Mouse (Mus musculus): ENCODE measurements around the gene Atp6ap2.
"Not testable (repeated sequence)": the region's sequence is repeated elsewhere in the genome, so short reads cannot be mapped to it uniquely, and the experiment has no call there.

Gene Atp6ap2

GRCm38 (mm10) chrX:12587192-12587957 is at the start of gene Atp6ap2:
Gene Atp6ap2, plus strand, starts transcription at chrX:12587801.
- in situ Hi-C loops (cut with MboI, MseI): no loop called here

GRCm38 (mm10) chrX:12544417-12544816 is 43.2 kb upstream of the Atp6ap2 start:
- in situ Hi-C loops (cut with MboI, MseI): no loop called here

GRCm38 (mm10) chrX:12557086-12557485 is 30.5 kb upstream of the Atp6ap2 start:
- in situ Hi-C loops (cut with MboI, MseI): no loop called here

GRCm38 (mm10) chrX:12571407-12571806 is 16.2 kb upstream of the Atp6ap2 start:
- in situ Hi-C loops (cut with MboI, MseI): no loop called here

GRCm38 (mm10) chrX:12577936-12578335 is 9.7 kb upstream of the Atp6ap2 start:
- in situ Hi-C loops (cut with MboI, MseI): no loop called here

GRCm38 (mm10) chrX:12578339-12578868 is 9.2 kb upstream of the Atp6ap2 start:
- in situ Hi-C loops (cut with MboI, MseI): no loop called here

- in situ Hi-C loops (cut with MboI, MseI): no loop called here
Measured at GRCm38 (mm10) chrX:12583261-12583660, 4.3 kb upstream of the Atp6ap2 start.

GRCm38 (mm10) chrX:12587958-12588355 is 356 bp downstream of the Atp6ap2 start:
- in situ Hi-C loops (cut with MboI, MseI): no loop called here

GRCm38 (mm10) chrX:12591401-12591943 is 3.9 kb downstream of the Atp6ap2 start:
- in situ Hi-C loops (cut with MboI, MseI): no loop called here

GRCm38 (mm10) chrX:12592011-12592410 is 4.4 kb downstream of the Atp6ap2 start:
- in situ Hi-C loops (cut with MboI, MseI): no loop called here

GRCm38 (mm10) chrX:12593824-12594223 is 6.2 kb downstream of the Atp6ap2 start:
- in situ Hi-C loops (cut with MboI, MseI): no loop called here

- in situ Hi-C loops (cut with MboI, MseI): not testable (repeated sequence)
Measured at GRCm38 (mm10) chrX:12610541-12610940, 22.9 kb downstream of the Atp6ap2 start.

- in situ Hi-C loops (cut with MboI, MseI): no loop called here
Measured at GRCm38 (mm10) chrX:12611211-12611610, 23.6 kb downstream of the Atp6ap2 start.

GRCm38 (mm10) chrX:12612360-12612759 is 24.8 kb downstream of the Atp6ap2 start:
- in situ Hi-C loops (cut with MboI, MseI): not testable (repeated sequence)

GRCm38 (mm10) chrX:12625131-12625530 is 37.5 kb downstream of the Atp6ap2 start:
- in situ Hi-C loops (cut with MboI, MseI): no loop called here

- in situ Hi-C loops (cut with MboI, MseI): no loop called here
Measured at GRCm38 (mm10) chrX:12644976-12645375, 57.4 kb downstream of the Atp6ap2 start.

GRCm38 (mm10) chrX:12645531-12646304 is 58.1 kb downstream of the Atp6ap2 start:
- in situ Hi-C loops (cut with MboI, MseI): no loop called here

GRCm38 (mm10) chrX:12651906-12652305 is 64.3 kb downstream of the Atp6ap2 start:
- in situ Hi-C loops (cut with MboI, MseI): no loop called here

- in situ Hi-C loops (cut with MboI, MseI): no loop called here
Measured at GRCm38 (mm10) chrX:12653879-12654278, 66.3 kb downstream of the Atp6ap2 start.

All from T-helper 2 cell (primary cell).